Mouse (Mus musculus): ENCODE data around the gene Ece1. TPM values are rescaled to one million over a fixed set of nuclear protein-coding genes. Genes with fewer than 3 reads are reported as not detected.
A peak's percentile ranks its signal among the peaks of the same experiment; 100 is the strongest.

The Ece1 gene
- polyA plus RNA-seq, 1 experiment = 1.7 TPM

GRCm38 (mm10) chr4:137960757-137961156, 98.7 kb downstream of the Ece1 start:
- no peak for TF ChIP-seq GATA1 (IDR thresholded peaks at IDR 0.05; ENCODE audit: low read length)

- no peak for TF ChIP-seq GATA1 (IDR thresholded peaks at IDR 0.05; ENCODE audit: low read length)
Observed at GRCm38 (mm10) chr4:137962643-137963350, 100.8 kb downstream of the Ece1 start.

- no peak for TF ChIP-seq GATA1 (IDR thresholded peaks at IDR 0.05; ENCODE audit: low read length)
Observed at GRCm38 (mm10) chr4:137963431-137963830, 101.4 kb downstream of the Ece1 start.

GRCm38 (mm10) chr4:137963881-137964584, 102.0 kb downstream of the Ece1 start:
- TF ChIP-seq GATA1 (IDR thresholded peaks at IDR 0.05; ENCODE audit: low read length) = no peak

- TF ChIP-seq GATA1 (IDR thresholded peaks at IDR 0.05; ENCODE audit: low read length) = no peak
Observed at GRCm38 (mm10) chr4:137964585-137964930, 102.5 kb downstream of the Ece1 start.

- no peak for TF ChIP-seq GATA1 (IDR thresholded peaks at IDR 0.05; ENCODE audit: low read length)
Observed at GRCm38 (mm10) chr4:137968203-137968602, 106.2 kb downstream of the Ece1 start.

GRCm38 (mm10) chr4:137982869-137983268, 120.8 kb downstream of the Ece1 start:
- no peak for TF ChIP-seq GATA1 (IDR thresholded peaks at IDR 0.05; ENCODE audit: low read length)

GRCm38 (mm10) chr4:137984212-137984611, 122.2 kb downstream of the Ece1 start:
- no peak for TF ChIP-seq GATA1 (IDR thresholded peaks at IDR 0.05; ENCODE audit: low read length)

GRCm38 (mm10) chr4:137984746-137985145, 122.7 kb downstream of the Ece1 start:
- TF ChIP-seq GATA1 (IDR thresholded peaks at IDR 0.05; ENCODE audit: low read length) = no peak

- TF ChIP-seq GATA1 (IDR thresholded peaks at IDR 0.05; ENCODE audit: low read length) = no peak
Observed at GRCm38 (mm10) chr4:137989426-137989825, 127.4 kb downstream of the Ece1 start.

GRCm38 (mm10) chr4:137990433-137990832, 128.4 kb downstream of the Ece1 start:
- TF ChIP-seq GATA1 (IDR thresholded peaks at IDR 0.05; ENCODE audit: low read length) = no peak

- TF ChIP-seq GATA1 (IDR thresholded peaks at IDR 0.05; ENCODE audit: low read length) = peak; percentile 10
Observed at GRCm38 (mm10) chr4:137991240-137991639, 129.2 kb downstream of the Ece1 start.

GRCm38 (mm10) chr4:137992890-137993289, 130.9 kb downstream of the Ece1 start, which contains the start of gene Eif4g3:
TSS of gene Eif4g3 (plus strand) at chr4:137993022.
- no peak for TF ChIP-seq GATA1 (IDR thresholded peaks at IDR 0.05; ENCODE audit: low read length)

GRCm38 (mm10) chr4:137993291-137993758, 131.3 kb downstream of the Ece1 start:
- TF ChIP-seq GATA1 (IDR thresholded peaks at IDR 0.05; ENCODE audit: low read length) = no peak

- TF ChIP-seq GATA1 (IDR thresholded peaks at IDR 0.05; ENCODE audit: low read length) = no peak
Observed at GRCm38 (mm10) chr4:137993821-137994561, 132.0 kb downstream of the Ece1 start.

All from G1E-ER4 (cell line).